Mouse (Mus musculus): ENCODE results near the gene Zfp526. TPM values are rescaled to one million over a fixed set of nuclear protein-coding genes. Genes with fewer than 3 reads are reported as not detected.
"Not testable (repeated sequence)": the region's sequence is repeated elsewhere in the genome, so short reads cannot be mapped to it uniquely, and the experiment has no call there.

The Zfp526 gene
- total RNA-seq, 2 experiments from 2014 or later = 18.0 to 27.6 TPM

DNA sequence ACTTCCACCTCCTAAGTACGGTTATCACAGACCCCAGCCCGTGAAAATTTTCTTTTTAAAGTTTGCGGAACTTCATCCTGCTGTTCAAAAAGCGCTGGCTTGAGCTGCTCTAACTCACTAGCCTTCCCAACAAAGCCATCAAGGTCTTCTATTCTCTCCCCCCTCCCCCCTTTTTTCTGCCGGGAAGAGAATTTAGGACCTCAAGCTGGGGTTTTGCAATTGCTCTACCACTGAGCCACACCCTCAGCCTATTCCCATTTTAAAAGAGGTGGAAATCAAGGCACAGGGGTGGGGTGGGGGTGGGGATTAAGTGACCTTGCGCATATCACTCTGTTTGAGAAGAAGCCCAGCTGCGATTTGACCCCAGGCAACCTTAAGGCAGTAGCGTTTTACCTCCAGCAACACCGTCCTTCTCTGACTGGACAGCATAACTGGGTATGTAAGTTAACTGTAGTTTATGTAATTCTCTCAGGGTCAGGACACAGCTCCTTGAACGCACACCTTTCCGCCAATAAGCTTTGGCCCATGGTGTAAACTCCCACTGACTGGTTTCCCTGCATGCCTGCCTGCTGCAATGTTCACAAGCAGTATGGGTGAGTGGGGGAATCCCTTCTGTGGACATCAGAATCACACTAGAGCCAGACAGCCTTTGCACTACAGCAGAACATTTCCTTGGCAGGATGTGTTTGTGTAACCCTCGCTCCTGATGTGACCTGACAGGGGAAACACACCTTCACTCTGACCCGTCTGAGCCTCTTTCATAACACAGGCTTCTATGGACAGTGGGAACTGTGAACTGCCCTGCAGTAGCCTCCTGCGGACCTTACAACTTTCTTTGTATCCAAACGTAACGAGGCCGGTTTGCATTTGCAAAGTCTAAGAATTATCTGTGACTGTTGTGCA, 43.0 kb downstream of the Zfp526 start:
- ATAC-seq (replicated peaks; ENCODE audit: low FRiP score, poor library complexity, severe bottlenecking) = no peak

DNA sequence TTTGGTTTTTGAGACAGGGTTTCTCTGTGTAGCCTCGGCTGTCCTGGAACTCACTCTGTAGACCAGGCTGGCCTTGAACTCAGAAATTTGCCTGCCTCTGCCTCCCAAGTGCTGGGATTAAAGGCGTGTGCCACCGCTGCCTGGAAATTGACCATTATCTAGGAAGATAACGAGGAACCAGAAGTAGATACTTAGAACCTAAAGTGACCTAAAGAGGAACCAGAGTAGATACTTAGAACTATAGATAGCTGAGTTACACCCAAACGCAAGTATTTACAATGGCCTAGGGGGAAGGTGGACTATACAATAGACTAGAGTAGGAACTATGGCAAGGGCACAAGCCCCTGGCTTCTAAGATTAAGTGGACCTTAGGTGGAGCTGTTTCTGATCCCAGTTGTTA, 44.5 kb downstream of the Zfp526 start:
- not testable (repeated sequence) for ATAC-seq (replicated peaks; ENCODE audit: low FRiP score, poor library complexity, severe bottlenecking)

DNA sequence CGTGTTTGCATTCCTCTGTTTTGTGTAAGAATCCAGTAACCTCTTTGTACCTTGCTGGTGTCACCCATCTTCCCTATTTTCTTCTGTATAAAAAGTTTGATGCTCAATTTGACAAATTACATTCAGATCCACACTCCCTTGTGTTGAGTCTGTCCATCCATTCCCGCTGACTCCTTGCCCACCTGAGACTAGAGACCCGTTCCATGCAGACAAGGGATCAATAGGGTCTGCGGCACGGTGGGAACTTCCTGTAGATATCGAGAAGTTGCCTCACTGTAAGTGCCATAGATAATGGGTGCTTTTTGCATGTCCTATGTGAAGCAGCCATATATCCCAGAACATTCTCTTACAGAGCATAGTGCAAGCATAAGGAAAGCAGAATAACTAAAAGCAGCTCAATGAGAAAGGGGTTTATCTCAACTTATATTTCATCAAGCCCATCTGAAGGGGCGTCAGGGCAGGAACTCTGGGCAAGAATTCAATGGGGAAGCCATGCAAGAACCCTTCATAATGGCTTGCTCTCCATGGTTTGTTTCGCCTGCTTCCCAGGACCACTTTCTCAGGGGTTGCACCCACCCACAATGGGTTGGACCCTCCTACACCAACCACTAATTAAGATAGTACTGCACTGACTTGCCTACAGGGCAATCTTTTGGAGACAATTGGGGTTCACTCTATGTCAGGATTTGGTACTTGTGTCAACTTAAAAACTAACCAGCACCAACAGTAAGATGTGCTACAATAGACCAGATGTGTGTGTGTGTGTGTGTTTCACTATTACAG, 45.1 kb downstream of the Zfp526 start:
- no peak for ATAC-seq (replicated peaks; ENCODE audit: low FRiP score, poor library complexity, severe bottlenecking)

DNA sequence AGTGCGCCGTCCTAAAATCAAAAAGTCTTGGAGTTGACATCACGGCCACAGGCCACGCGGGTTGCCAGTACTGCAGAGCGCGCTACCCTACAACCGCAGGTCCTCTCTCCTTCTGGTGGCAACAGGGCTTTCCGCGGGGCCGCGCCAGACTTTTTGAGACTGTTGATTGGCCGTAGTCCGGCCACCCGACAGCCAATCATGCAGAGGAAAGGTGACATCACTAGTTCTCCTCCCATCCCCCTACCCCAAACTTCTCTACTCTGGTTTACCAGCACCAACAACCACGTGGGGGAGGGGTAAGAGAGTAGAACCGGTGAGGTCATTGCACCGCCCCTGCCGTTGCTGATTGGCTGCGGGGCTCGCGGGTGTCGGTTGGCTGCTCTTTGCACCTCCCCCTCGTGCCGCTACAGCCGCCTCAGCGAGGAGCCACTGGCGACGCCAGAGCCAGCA, 46.1 kb downstream of the Zfp526 start, which contains the start of gene Cic:
TSS of gene Cic (plus strand) at position 404 of the 450 bp plus-strand sequence.
- peak; percentile 80 for ATAC-seq (replicated peaks; ENCODE audit: low FRiP score, poor library complexity, severe bottlenecking)

DNA sequence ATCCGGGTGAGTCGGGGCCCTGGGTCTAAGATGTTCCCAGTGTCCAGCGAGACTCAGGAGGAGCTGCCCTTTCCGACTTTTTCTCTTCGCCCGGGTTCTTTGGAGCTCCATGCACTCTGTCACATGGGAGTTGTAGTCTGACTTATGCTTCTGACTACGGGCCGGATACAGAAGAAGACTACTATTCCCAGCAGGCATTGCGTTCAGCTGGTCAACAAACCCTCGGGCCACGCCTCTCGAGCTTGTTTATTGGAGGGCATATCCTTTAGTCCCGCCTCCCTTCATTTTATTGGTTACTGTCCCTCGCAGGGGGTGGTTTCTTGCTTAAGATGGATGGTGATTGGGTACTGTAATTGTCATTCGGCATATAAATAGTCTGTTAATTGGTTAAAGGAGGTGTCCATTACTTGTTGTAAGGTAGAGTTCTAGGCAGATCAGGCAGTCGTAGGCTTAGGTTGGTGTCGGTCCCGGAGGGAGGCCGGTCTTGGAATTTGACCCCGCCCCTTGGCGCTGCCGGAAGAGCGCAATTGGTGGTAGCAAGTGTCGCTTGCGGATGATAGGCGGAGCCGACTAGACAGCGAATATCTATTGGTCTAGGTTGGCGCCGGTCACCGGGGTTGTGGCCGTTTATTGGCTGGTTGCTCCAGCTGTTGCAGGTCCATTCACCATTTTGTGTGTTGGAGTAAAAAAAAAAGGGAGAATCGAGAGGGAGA, 46.7 kb downstream of the Zfp526 start:
- peak; percentile 81 for ATAC-seq (replicated peaks; ENCODE audit: low FRiP score, poor library complexity, severe bottlenecking)

DNA sequence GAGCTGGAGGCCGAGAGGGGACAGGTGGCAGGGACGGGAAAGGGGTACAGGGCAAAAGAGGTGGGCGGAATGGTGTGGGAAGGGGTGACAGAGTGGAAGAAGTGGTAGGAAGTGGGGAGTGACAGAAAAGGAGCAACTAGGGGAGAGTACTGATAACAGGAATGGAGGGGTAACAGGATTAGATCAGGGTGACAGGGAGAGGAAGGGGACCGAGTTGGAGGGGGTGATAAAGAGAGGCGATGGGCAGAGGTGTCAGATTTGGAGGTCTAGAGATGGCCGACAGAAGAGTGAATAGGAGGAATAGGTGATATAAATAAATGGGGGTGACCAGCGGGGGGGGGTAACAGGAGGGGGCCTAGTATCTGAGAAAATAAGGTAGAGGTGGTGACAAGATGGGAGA, 47.4 kb downstream of the Zfp526 start:
- no peak for ATAC-seq (replicated peaks; ENCODE audit: low FRiP score, poor library complexity, severe bottlenecking)

DNA sequence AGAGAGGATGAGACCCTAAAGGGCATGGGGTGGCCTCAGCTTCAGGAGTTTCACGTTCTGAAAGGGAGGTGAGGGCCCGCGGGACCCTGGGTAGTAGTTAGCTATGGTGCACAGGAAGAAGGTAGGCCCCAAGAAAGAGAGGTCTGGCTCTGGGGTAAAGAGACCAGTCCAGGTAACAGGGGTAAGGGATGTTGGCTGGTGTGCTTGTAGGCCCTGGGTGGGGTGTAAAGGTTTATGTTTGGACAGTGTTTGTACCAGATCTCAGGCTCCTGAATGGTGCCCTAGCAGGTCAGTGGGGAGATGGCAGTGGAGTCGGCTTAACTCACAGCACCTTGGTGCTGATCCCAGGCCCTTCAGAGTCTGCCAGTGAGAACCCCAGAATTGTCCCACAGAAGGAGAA, 47.8 kb downstream of the Zfp526 start:
- ATAC-seq (replicated peaks; ENCODE audit: low FRiP score, poor library complexity, severe bottlenecking) = no peak

DNA sequence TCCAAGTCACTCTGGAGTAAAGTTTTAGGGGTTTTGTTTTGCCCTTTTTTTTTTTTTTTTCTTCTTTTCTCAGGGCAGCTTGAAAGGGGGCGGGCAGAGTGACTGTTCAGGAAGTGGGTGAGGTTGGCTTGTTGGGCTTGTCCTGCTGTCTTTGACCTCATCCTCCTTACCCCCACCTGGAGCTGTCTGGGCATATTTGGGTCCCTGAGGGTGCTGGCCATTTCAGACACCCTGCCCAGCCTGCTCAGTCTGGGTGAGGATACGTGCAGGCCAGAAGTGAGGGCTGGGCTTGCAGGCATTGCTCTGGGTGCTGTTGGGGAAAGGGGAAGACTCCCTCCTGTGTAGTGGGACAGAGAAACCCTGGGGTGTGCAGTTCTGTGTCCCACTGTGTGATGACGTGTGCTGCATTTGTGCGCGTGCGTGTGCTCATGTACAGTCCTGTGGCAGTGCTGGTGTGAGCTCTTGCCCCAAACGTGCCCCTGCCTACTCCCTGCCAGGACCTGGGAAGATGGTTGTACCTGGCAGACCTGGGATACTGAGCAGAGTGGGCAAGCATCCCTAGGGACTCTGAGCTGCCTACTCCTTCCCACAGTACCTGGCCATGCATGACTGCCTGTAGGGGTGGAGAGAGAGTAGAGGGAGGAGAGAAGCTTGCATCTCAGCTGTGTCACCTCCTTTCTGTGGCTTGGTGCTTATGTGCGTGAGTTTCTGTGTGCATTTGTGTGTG, 48.5 kb downstream of the Zfp526 start:
- no peak for ATAC-seq (replicated peaks; ENCODE audit: low FRiP score, poor library complexity, severe bottlenecking)

DNA sequence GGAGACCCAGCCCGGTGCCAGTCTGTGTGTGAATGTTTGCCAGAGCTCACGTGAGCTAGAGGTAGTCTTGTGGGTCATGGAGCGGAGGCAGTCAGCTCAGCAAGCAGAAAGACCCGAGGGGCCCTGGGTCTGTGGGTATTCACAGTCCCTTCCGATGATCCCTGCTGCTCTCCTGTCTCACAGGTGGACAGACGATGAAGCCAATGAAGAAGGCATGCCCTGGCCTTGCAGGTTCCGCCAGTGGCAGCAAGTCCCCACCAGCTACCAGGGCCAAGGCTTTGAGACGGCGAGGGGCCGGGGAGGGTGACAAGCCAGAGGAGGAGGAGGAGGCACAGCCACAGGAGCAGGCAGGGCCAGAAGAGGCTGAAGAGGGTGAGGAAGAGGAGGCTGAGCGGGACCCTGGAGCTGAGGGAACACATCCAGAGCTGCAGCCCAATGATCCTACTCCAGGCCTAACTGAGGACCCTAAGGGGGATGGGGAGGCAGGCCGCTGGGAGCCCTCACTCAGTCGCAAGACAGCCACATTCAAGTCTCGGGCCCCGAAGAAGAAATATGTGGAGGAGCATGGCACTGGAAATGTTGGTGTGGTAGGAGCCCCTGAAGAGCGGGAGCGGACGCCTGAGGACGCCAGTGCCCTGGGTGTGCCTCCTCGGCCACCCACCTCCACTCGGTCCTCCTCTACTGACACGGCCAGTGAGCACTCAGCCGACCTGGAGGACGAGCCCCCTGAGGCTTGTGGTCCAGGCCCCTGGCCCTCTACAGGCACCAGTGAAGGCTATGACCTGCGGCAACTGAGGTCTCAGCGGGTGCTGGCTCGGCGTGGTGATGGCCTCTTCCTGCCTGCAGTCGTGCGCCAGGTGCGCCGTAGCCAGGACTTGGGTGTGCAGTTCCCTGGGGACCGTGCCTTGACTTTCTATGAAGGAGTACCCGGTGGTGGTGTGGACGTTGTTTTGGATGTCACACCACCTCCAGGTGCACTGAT, 49.7 kb downstream of the Zfp526 start:
- ATAC-seq (replicated peaks; ENCODE audit: low FRiP score, poor library complexity, severe bottlenecking) = no peak

DNA sequence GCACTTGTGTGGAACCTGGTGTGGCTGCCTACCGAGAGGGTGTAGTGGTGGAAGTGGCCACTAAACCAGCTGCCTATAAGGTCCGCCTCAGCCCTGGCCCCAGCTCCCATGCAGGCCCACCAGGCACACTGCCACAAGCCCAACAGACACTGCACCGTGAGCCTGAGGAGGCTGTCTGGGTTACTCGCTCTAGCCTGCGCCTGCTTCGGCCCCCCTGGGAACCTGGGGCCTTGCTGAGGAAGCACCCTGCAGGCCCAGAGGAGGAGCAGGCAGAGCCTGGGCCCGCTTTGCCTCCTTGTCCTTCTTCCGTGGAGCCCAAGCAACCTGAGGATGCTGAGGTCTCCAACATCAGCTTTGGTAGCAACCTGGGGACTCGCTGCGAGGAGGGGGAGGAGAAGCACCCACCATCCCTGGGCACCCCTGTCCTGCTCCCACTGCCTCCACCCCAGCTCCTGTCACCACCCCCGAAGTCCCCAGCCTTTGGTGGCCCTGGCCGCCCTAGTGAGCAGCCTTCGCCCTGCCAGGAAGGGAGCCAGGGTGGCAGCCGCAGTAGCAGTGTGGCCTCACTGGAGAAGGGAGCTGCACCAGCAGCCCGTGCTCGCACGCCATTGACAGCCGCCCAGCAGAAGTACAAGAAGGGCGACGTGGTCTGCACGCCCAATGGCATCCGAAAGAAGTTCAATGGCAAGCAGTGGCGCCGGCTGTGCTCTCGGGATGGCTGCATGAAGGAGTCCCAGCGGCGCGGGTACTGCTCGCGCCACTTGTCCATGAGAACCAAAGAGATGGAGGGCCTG, 50.6 kb downstream of the Zfp526 start:
- no peak for ATAC-seq (replicated peaks; ENCODE audit: low FRiP score, poor library complexity, severe bottlenecking)

DNA sequence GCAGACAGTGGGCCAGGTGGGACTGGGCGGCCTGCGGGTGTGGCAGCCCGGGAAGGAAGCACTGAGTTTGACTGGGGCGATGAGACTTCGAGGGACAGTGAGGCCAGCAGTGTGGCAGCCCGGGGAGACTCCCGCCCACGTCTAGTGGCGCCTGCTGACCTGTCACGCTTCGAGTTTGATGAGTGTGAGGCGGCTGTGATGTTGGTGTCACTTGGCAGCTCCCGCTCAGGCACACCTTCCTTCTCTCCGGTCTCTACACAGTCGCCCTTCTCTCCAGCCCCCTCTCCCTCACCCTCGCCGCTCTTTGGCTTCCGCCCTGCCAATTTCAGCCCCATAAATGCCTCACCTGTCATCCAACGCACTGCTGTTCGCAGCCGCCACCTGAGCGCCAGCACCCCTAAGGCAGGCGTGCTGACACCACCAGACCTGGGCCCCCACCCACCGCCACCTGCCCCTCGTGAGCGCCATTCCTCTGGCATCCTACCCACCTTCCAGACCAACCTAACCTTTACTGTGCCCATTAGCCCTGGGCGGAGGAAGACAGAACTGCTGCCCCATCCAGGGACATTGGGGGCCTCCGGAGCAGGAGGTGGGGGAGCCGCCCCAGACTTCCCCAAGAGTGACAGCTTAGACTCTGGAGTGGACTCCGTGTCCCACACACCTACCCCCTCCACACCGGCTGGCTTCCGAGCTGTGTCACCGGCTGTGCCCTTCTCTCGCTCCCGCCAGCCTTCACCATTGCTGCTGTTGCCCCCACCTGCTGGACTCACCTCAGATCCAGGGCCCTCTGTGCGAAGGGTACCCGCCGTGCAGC, 51.4 kb downstream of the Zfp526 start:
- ATAC-seq (replicated peaks; ENCODE audit: low FRiP score, poor library complexity, severe bottlenecking) = no peak

DNA sequence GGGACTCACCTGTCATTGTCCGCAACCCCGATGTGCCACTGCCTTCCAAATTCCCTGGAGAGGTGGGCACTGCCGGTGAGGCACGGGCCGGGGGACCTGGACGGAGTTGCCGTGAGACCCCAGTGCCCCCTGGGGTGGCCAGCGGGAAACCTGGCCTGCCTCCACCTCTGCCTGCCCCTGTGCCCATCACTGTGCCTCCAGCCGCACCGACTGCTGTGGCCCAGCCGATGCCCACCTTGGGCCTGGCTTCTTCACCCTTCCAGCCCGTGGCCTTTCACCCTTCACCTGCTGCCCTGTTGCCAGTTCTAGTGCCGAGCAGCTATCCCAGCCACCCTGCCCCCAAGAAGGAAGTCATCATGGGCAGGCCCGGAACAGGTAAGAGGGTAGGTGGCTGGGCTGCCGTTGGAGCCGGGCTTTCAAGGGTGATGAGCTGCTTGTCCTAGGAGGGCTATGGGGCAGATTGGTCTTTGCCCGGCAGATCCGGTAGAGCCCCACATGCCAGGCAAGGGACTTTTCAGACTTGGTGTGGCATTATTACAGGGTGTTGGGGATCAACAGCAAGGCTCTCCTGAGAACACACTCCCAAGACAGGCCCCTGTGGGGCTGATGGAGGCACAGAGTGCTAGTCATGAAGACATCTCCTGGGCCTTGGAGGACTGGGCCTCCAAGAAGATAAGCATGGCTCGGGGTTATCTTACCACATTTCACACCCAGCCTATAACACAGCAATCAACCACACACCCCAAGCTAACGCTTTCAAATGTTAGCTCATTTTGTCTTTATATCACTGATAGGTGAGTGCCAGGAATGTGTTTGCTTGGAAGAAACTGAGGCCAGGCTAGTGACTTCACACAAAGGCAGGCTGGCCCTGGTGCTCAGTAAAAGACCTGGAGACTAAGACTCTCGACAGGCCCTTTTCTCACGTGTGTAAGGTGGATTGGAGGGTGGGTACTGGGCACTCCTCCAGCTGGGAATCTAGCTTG, 52.3 kb downstream of the Zfp526 start:
- ATAC-seq (replicated peaks; ENCODE audit: low FRiP score, poor library complexity, severe bottlenecking) = peak; percentile 43

DNA sequence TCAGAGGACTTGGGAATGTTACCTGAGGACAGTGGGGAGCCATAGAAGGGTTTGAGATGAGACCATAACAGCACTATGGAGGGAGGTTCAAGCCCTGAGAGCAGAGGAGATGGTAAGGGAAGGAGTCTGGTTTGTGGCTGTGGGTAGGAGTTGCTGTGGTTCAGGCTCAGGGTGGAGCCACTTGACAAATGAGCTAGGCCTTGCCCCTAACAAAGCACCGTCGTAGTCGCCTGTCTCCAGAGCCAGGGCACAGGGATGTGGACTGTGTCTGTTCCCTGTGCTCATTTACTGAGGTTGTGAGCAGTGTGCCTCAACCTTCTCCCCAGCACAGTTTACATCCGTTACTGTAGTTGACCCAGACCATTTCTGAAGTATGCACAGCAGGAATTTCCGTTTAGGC, 53.3 kb downstream of the Zfp526 start:
- no peak for ATAC-seq (replicated peaks; ENCODE audit: low FRiP score, poor library complexity, severe bottlenecking)

DNA sequence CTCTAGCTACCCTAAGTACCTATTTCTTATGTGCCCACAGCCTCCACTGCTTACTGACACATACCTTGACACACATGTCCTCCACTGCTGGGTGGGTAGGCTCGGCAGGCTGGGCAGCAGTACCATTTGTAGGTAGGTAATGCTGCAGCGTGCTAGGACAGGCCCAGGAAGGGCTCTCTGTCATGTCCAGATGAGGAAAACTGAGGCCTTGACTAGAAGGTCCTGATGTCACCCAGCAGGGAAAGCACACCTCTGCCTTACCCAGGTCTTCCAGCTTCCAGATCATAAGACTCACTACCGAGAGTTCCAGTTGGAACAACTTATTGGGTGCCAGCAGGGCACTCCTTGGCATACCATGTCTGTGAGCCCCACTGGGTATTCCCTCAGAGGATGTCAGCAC, 53.8 kb downstream of the Zfp526 start:
- ATAC-seq (replicated peaks; ENCODE audit: low FRiP score, poor library complexity, severe bottlenecking) = no peak

DNA sequence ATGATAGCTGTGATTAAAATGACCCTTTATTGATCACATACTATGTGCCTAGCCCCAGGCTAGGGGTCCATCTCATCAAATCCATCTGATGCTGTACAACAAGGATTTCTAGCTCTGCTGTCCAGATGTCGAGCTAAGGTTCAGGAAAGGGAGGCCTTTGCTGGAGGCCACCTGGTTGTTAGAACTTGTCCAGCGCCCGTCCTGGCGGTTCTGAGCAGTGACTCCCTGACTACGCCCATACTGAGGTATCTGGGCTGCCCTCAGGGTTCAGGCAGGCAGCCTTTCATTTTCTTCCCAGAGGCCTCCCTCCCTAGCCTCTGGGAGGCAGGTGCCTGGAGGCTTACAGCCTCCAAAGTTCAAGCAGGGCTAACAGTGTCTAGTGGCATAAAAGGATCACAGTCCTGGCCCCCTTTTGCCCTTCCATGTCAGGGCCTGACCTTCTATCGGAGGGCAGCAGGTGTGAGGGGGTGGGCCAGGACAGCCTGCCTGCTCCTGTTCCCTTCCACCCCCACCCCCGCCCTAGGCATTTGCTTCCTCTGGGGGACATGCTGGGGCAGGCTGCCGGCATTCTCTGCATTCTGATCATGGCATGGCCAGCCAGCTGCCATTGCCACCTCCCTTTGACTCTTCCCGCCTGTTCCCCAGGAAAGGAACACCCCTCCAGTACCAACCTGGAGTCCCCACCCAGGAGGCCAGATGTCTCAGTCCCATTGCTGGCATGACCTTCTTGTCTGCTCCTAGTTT, 54.5 kb downstream of the Zfp526 start:
- no peak for ATAC-seq (replicated peaks; ENCODE audit: low FRiP score, poor library complexity, severe bottlenecking)
